Mouse (Mus musculus) erythroblast, embryonic 14.5 days (primary cell): ENCODE results near the gene Hmgb1.

ENCODE experiments used
- GATA1 ChIP-seq: IDR thresholded peaks from 2 replicates; pipeline ENCODE4 v1.6.1; 2012; ENCODE audit warnings: low read length, inconsistent platforms, mixed read lengths
- TAL1 ChIP-seq: IDR thresholded peaks from 3 replicates; pipeline ENCODE4 v1.6.1; 2012; ENCODE audit warnings: low read length, inconsistent platforms, mixed read lengths

DNA sequence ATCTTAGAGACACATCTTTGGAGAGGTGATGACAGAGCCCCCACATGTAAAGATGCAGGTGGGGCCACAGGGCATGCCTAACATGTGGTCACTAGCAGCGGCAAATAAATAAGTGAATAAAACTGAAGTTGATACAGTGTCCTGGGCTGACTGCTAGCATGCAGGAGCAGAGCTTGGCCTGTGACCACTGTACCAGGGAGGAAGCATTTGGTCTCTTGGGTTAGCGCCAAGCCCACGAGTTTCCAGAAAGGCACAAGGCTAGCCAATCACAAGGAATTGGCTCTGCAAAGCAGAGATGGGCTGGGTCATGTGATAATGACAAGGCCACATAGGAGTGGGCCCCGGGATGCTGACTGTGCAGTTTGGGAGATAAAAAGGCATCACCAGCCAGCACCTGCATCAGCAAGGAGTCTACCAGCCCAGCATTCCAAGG, 47.3 kb downstream of the Hmgb1 start:
- peak; percentile 56 for TF ChIP-seq GATA1
- TF ChIP-seq TAL1, result peak; percentile 54; the same call in 2 of the 3 replicates
